Mouse (Mus musculus): ENCODE measurements around the gene Pde11a.
"Not testable (repeated sequence)": the region's sequence is repeated elsewhere in the genome, so short reads cannot be mapped to it uniquely, and the experiment has no call there.

The Pde11a gene

DNA sequence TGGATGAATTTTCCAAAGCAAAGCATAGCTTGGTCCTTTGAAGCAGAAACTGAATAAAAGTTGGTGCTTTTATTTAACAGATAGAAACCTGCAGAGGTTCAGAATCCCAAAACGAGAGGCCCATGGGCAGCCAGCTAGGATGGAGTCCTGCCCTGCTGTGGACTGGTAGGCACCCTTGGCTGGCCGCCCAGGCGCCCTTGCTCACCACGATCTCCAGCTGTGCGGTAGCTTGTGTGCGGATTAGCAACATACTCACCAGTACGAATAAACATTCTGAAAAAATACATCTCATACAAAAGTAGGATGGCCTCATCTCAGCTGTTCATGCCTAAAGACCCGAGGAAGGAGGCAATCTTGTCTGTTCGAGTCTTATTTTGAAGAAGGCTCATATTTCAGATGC is 350.8 kb downstream of the Pde11a start:
- no peak for DNase-seq

DNA sequence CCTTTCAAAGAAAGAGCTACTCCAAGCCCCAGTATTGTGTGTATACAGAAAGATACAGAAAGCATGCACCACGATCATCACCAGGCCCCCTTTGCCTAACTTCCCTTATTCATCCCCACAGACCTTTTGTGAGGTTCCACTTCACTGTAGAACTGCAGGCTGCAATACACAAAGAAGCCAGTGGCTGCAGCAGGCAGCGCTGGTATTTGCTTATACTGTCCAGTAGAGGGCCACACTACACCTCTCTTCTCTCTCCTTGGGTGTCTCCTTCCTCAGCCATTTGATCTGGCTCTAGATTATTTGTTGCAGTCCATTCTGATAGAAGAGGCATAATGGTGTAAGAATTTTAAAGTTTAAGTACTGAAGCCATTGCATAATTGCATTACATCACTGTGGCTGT is 353.4 kb downstream of the Pde11a start:
- DNase-seq: peak; percentile 52

DNA sequence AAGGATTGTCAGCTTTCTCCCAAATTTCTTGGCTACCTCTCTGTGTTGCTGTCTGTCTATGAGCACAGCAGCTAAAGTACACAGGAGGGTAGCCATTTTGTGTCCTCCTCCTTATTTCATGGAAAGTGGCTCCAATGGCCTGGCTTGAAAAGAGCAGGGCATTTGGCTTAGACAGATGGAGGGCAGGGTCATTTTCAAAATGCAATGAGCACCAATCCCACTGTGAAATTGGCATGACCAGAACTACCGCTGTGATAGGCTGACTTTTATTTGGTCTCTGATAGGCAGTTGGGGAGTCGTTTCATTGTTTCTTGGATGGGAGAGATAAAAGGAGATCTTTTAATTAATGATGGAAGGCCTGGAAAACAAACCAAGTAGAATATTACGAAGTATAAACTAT is 354.7 kb downstream of the Pde11a start:
- no peak for DNase-seq

DNA sequence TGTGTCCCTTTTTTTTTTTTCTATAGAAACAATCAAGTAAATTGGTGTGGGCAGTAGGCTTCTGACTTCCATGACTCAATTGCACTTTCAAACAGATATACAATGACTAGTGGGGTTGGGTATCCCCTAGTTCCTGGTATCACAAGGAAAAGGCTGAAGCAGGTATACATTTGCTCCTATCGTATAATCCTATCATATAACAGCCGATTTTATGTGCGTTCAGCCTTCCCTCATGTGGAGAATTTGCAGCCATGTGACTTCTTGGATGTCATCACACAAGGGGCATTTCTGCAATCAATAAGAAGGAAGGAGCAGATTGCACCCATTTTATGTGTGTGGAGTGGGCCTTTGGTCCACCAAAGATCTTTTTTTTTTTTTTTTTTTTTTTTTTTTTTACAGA is 355.5 kb downstream of the Pde11a start:
- no peak for DNase-seq

DNA sequence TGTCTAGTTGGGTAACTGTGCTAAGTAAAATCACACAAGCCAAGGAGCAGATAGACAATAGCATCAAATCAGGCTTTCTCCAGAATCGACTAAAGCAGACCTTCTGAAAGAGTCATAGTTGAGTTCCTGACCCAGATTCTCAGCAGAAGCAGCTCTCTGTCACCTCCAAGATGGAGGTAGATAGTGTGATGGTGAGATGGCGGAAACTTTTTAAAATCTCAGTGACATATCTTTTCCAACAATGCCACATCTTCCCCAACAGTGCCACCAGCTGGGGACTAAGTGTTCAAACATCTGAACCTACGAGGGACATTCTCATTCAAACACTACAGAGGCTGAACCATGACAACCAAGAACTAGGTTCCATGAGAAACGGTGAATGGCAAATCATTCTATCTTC is 355.9 kb downstream of the Pde11a start:
- DNase-seq: no peak

DNA sequence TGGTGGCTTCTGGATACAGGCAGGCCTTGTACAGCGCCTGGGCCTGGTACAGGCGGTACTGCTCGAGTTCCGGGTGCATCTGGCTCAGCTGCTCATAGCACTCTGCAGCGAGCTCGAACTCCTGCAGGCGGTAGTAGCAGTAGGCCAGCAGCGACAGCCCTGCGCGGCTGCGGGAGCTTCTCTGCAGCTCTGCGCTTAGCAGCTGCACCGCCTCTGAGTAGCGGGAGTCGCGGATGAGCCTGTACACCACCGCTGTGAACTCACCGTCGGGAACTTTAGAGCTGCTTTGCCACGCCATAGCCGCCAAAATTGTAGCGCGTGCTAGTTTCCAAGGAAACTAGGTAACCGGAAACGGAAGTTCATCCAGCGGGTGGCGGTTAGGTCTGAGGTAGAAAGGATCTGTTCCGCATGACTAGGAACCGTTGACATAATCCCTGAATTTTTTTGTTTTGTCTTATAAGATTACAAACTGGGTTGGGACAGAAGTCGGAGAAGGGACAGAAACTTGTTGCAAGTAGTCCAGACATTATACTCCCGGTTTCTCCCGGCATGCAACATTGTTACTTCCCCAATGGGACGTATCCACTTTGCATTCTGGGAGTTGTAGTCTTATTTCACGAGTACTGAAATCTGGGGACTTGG is 357.0 kb downstream of the Pde11a start, which contains the start of gene Ttc30a1:
Gene Ttc30a1, minus strand, starts transcription at position 528 of the 642 bp plus-strand sequence.
- peak; percentile 72 for DNase-seq

DNA sequence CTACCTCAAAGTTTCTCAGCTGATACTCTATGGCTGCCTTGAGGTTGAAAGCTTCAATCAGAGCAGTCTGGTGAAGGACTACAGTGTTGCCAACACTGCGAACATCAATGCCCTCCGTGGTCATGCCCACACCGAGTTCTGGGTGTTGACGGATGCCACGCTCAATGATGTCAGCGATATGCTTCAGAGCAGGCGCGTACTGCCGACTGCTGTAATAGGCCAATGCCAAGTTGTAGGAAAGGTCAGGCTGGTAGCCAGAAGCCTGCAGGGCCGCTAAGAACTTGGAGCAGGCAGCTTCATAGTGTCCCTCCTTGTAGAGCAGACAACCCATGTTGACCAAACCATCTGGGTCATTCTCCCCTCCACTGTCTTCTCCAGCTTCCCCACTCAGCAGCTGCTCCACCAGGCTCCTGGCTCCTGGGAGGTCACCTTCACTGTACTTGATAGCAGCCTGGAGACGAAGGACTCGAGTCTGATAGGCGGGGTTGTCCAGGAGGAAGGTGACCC is 357.6 kb downstream of the Pde11a start:
- peak; percentile 49 for DNase-seq

DNA sequence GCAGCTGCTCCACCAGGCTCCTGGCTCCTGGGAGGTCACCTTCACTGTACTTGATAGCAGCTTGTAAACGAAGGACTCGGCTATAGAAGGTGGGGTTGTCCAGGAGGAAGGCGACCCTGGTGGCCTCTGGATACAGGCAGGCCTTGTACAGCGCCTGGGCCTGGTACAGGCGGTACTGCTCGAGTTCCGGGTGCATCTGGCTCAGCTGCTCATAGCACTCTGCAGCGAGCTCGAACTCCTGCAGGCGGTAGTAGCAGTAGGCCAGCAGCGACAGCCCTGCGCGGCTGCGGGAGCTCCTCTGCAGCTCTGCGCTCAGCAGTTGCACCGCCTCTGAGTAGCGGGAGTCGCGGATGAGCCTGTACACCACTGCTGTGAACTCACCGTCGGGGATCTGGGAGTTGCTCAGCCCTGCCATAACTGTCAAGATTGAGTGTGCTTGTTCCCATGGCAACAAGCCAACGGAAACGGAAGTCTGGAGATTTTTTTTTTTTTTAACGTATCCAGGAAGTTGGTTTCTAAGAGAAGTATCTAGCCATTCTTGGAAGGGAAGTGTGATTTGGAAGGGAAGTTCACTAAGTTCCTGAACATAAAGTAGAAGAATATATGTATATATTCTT is 360.7 kb downstream of the Pde11a start, which contains the start of gene Ttc30a2:
Gene Ttc30a2, minus strand, starts transcription at position 419 of the 617 bp plus-strand sequence.
- DNase-seq: not testable (repeated sequence)

DNA sequence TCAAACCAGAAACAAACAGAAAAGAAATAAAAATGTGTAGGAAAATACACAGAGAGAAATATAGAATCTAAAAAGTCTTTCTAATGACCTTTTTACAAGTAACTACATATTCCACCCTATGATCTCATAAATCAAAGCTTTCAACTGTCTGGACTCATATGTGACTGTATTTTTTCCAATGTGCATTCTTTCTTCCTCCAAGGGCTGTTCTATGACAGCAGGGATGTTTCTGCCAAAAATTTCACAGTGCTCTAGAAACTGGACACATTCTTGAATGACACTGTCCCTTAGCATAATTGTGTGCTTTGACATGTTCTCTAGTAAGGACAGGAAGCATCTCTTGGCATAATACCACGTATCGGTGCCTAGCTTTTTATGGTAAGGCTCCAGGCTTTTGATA is 362.5 kb downstream of the Pde11a start:
- not testable (repeated sequence) for DNase-seq

DNA sequence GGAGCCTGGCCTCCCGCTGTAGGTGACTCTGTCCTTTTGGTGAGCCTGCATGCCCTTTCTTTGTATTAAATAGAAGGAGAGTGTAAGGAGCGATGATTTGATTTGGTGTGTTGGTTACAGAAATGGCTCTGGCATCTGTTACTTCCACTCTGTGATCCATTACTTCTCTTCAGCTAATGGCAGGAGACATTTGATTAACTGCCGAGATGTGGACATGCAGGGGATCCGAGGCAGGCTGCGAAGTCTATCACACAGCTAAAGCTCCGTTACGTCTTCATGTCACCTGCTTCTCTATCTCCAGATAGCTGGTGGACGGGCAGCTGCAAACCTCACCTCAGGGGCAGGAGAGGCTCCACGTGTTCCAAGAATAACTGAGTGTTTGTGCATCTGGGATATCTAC is 364.4 kb downstream of the Pde11a start:
- no peak for DNase-seq

DNA sequence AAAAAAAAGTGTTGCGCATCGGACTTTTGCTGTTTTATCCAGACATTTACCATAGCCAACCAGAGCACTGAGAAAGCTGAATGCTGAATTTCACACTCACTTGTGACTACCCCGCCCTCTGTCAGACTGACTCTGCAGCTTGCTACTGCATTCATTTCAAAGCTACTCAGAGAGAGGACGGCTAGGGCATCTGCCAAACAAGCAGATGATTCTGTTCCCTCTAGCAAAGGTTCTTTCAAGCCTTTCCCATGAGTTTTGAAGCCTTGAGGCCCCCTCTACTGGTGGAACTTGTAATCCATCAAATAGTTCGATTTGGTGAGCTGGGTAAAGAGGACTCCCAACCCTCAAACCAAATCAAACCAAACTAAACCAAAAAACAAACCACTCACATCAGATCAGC is 373.6 kb downstream of the Pde11a start:
- peak; percentile 55 for DNase-seq

DNA sequence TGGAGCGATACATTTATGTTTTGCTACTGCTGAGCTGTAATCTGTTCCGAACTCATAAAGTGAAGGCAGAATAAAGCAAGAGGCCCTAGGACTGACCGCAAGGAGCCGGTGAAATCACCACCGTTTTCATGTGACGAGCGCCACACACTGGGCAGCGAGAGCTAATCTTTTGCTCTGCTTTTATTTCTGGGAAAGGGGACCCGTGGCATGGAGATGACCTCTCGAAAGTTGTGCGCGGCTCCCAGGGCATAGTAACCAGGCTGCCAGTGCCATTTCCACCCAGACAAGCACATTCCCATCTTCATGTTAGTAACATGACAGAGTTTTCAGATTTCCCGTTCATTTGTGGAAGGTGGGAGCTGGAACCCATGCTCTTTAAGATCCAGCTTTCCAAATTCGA is 374.1 kb downstream of the Pde11a start:
- DNase-seq: peak; percentile 46

DNA sequence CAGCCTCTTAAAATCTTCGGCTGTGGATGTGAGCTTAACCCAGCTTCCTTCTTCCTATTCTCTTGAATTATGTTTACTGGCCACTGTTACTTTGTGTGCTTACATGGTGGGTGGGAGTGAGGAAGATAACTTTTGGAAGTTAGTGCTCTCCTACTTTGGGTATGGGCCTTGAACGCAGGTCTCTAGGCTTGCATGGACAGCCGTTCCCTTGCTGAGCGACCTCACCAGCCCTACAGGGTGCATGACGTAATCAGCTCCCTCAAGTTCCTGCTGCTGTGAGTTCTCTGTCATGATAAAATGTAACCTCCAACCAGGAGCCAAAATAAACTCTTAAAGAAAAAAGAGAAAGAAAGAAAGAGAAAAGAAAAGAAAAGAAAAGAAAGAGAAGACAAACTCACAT is 374.5 kb downstream of the Pde11a start:
- DNase-seq: no peak

DNA sequence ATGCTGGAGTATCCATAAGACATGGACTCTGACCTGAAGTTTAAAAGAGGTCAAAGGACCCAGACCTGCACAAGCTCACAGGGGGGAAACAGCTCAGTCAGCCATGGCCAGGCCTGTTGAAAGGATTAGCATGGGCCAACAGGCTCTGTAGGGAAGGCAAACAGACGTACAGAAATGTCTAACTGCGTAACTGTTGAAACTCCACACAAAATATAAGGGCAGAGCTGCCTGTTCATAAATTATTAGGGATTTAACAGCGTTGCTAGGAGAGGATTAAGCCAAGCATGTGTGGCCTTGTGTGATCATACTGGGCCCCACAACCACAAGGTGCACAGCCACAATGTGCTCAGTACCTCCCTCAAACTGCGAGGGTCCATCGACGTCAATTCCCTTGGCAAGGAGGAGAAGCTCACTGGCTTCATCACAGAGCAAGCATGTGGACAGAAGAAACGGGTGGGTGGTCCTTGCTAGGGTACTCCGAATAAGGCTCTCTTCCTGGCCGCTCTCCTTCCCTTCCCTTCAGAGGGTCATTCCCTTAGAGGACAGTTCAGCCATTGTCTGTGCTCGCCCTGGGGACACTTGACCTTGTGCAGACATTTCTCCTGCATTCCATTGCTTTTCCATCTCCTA is 375.2 kb downstream of the Pde11a start:
- no peak for DNase-seq

DNA sequence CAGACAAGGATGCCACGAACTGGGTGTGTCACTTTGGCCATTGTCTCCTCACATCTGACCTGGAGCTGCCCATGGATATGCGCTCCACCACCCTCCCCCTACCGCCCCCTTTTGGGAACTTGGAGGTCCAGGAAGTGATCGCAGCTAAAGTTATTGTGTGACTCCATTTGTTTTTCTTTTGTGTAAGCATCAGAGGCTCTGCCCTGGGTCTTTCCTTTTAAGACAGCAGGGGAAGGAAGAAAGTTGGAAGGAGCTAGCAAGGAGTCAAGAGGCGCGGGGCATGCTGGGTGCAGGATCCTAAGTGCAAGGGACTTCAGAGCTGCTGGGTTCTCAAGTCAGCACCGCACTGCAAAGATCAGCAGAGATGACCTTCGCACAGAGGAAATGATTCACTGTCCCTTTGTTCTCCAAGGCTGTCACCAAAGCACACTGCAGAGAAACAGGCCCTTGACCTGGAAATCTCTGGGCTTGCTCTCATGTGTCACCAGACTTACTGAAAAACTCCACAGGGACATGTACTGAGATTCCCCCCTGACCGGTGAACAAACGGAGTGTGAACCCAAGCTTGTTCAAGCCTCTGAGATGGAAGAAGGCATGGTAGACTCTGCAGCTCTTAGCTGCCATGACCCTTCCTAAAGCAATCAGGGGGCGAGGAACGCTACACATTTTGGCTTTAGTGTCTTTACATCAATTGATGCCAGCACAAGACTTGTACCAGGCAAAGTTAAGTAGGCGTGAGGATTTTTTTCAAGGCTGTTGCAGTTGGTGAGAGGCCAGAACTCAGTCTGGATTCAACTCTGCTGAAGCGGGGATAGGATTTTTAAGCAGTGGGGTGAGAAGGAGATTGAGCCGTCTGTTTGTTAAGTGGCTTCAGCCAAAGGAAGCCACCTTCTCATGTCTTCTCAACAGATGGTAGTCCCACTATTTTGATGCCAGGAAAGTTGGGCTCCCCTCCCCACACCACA is 377.9 kb downstream of the Pde11a start:
- DNase-seq: no peak

DNA sequence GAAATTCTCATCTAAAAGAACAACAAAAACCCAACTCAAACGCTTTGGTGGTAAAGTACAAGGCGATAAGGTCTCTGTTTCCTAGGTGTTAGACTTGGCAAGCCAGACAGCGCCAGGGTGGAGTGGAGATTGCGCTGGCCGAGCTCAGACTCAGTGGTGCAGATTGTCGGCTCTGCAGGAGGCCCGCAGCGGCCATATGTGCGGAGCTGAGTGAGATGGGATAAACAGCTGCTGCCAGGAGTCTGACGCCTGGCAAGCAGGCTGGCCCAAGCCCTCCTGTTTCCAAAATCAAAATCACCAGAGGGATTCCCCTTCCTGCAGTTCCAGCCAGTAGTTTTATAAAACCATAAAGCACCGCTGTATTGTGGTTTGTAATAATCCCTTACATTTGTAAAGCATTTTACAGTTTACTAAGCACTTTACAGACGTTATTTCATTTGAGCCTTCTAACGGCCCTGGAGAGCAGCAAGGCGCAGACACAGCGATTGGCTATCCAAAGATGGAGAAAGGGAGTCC is 378.7 kb downstream of the Pde11a start:
- peak; percentile 26 for DNase-seq

DNA sequence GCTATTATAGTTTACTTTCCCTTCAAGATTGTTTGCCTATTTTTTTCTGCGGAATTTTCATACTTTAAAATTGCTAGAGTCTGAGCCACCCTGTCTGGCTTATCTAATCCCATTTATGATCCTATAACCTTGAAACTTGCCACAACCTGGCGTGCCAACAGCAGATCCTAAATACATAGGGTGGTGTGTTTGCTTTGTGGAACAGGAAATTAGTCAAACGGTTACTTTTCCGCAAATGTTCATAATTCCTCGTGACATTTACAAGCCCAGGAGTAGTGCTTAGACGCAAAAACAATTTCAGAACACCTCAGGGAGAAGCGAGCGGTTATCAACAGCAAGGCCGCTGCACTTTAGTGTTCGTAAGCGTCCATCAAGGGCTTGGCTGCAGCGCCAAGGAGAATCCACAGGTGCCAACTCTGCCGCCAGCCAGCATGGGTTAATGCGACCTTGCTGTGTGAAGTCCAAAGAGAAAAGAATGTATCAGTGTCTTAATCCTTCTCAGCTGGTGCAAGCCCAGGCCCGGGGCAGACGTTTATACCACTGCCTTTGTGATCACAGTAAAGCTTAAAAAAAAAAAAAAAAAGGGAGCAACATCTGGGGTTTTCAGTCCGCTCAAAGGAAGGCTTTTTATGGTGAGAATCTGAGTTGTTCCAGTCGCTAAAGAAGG is 379.3 kb downstream of the Pde11a start:
- DNase-seq: no peak

DNA sequence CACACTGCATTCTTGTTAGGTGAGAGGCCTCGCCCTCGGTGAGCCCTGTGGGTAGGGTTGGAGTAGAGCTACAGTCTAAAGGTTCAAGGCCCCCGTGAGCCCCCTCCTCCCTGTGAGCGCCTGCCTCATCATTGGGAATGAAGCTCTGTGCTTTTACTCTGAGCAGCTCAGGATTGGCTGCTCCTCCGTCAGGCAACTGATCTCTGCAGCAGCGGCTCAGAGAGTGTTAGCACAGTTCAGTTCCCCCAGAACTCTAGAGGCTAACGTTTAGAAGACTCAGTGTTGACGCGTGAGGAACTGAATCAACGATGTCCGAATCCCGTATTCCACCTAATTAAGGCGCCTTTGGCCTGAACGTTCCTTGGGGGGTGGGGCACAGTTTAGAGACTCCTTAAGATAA is 382.9 kb downstream of the Pde11a start:
- no peak for DNase-seq

DNA sequence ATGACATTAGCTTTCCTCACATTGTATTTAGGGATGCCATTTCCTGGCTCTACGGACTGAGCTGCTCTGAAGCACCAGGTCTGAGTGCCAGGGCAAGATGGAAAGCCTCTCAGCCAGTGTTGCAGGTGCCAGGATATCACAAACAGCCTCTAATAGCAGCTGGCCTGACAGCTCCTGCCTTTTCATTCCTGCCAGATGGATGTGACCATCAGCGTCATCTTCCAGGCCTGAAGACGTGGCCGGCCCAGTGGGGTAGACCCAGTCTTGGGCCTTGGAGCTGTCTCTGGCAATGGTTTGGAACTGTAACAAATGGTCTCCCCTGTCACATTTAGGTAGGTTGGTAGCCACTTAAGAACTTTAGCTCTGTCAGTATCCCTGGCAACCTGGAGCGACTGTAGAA is 385.3 kb downstream of the Pde11a start:
- DNase-seq: no peak

DNA sequence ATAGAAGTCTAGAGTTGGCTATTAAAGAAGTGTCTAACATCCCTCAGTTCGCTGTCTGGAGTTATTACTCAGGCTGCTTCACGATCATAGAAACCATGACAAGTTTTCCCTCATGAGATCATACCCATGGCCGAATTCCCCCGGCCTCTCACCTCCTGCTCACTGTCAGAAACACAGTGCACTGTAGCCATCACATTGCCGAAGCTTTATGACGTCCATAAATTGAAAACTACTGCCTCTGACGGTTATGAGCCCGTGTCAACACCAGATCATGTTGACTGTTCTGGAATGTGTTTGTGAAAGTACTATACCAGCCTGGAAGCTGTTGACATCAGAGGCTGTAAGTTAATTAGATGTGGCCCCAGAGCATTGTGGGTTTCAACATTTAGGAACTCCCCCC is 387.9 kb downstream of the Pde11a start:
- no peak for DNase-seq
